Mouse (Mus musculus): ENCODE data around the gene Tmem132a.

GRCm38 (mm10) chr19:10831424-10831823 lies 38.3 kb downstream of the Tmem132a start:
- TF ChIP-seq POLR2A (IDR thresholded peaks at IDR 0.05; ENCODE audit: low read depth, low read length) (no peak), CTCF (conservative IDR thresholded peaks at IDR 0.05 in 1 of 2, IDR thresholded peaks at IDR 0.05 in 1 of 2; ENCODE audit: low read depth in 2 of 2, low read length in 2 of 2) (peak; percentile 56 to 96), GABPA (IDR thresholded peaks at IDR 0.05; ENCODE audit: insufficient replicate concordance, low read depth, low read length) (no peak), CHD1 (IDR thresholded peaks at IDR 0.05; ENCODE audit: low read depth, low read length) (no peak), HCFC1 (IDR thresholded peaks at IDR 0.05; ENCODE audit: low read depth, low read length) (no peak), MAX (IDR thresholded peaks at IDR 0.05; ENCODE audit: low read length) (no peak), CHD2 (IDR thresholded peaks at IDR 0.05; ENCODE audit: low read length) (no peak), POLR2AphosphoS2 (IDR thresholded peaks at IDR 0.05; ENCODE audit: low read depth, low read length) (no peak), ZC3H11A (IDR thresholded peaks at IDR 0.05; ENCODE audit: low read depth, low read length) (peak; percentile 87), RCOR1 (conservative IDR thresholded peaks at IDR 0.05; ENCODE audit: low read depth, low read length) (no peak)
